Comparison of ENCODE assay signal across 8 mouse cellular contexts in the genomic region with DNA sequence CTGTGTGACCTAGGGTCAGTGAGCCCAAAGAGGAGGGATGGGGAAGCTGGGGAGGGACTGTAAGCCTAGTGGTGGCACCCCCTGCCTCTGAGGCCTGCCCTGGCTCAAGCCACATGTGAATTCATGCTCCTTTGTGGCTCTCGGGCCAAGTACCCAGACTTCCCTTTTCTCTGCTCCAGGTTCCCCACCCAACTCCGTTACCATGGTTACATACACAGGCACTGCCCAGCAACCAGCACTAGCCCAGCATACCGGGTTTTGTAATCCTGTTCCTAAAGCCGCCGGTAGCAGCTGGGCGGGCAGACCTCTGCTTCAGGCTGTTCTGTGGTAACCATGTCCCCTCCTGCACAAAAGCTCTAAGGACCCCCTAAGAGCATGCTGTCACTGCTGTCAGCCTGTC. TPM values are rescaled to one million over a fixed set of nuclear protein-coding genes. Genes with fewer than 3 reads are reported as not detected.
A peak's percentile ranks its signal among the peaks of the same experiment; 100 is the strongest.
DNase-seq lines count a peak whose midpoint lies in the region; ATAC-seq and TF ChIP-seq lines count a peak whose summit lies in the region.

No protein-coding gene starts in this region.

- no peaks in the 10 kb centered on the region for H3K36me3 ChIP-seq in kidney, postnatal 0 days (ENCODE audit: insufficient read depth, low read length)
- H3K36me3 ChIP-seq in hindbrain, embryonic 14.5 days (replicated peaks; ENCODE audit: control insufficient read depth, insufficient read depth), result no peaks in the 10 kb centered on the region
- no peaks in the 10 kb centered on the region for H3K36me3 ChIP-seq in midbrain, embryonic 11.5 days (ENCODE audit: control insufficient read depth, insufficient read depth, low read length)

- H3K9ac ChIP-seq in kidney, postnatal 0 days (ENCODE audit: low read depth, low read length), result no peak overlapping the region
- H3K9ac ChIP-seq in hindbrain, embryonic 14.5 days, result no peak overlapping the region
- no peak overlapping the region for H3K9ac ChIP-seq in midbrain, embryonic 11.5 days (ENCODE audit: low read length)

- H3K27ac ChIP-seq in kidney, postnatal 0 days, result no peak overlapping the region
- no peak overlapping the region for H3K27ac ChIP-seq in hindbrain, embryonic 14.5 days
- H3K27ac ChIP-seq in midbrain, embryonic 11.5 days (ENCODE audit: low read depth, low read length), result peak overlapping the region; percentile 30; the same call in 1 of the 2 replicates

- DNase-seq in kidney, postnatal 0 days (ENCODE audit: low spot score), result no peak
- no peak for DNase-seq in kidney, postnatal 36 days
- DNase-seq in brain, adult 2 months (ENCODE audit: low read depth, low spot score), result peak; percentile 80
- DNase-seq in hindbrain, embryonic 14.5 days (ENCODE audit: low spot score), result peak; percentile 49
- peak; percentile 93 for DNase-seq in midbrain, embryonic 11.5 days (ENCODE audit: low spot score, missing footprints)
- no peak for DNase-seq in frontal cortex, postnatal 36 days (ENCODE audit: low spot score in 2 of 2)
- DNase-seq in left cerebral cortex, postnatal 4 days, result no peak
- DNase-seq in layer of hippocampus, postnatal 25 days (ENCODE audit: extremely low spot score in 1 of 2, low spot score in 1 of 2), result no peak

- TF ChIP-seq CTCF in kidney, postnatal 0 days (IDR thresholded peaks at IDR 0.05; ENCODE audit: low read depth), result 0 out of 2 replicates have a peak, but pooled peaks have one; percentile 2

- intact Hi-C loops in left cerebral cortex, postnatal 4 days (cut with DNase I), result no loop called here

- ATAC-seq in kidney, postnatal 0 days (replicated peaks; ENCODE audit: low FRiP score, low read depth), result no peak
- peak; percentile 50 for ATAC-seq in hindbrain, embryonic 14.5 days (ENCODE audit: low FRiP score)
- peak; percentile 80 for ATAC-seq in midbrain, embryonic 11.5 days (ENCODE audit: low FRiP score)

- no peaks in the 10 kb centered on the region for H3K27me3 ChIP-seq in kidney, postnatal 0 days (ENCODE audit: insufficient read depth, low read length)
- H3K27me3 ChIP-seq in hindbrain, embryonic 14.5 days (ENCODE audit: control insufficient read depth, insufficient read depth, low read length), result no peaks in the 10 kb centered on the region
- no peaks in the 10 kb centered on the region for H3K27me3 ChIP-seq in midbrain, embryonic 11.5 days (ENCODE audit: control insufficient read depth, insufficient read depth, low read length)

- no peak overlapping the region for H3K4me2 ChIP-seq in kidney, postnatal 0 days (ENCODE audit: low read length)
- H3K4me2 ChIP-seq in hindbrain, embryonic 14.5 days (replicated peaks), result no peak overlapping the region
- no peak overlapping the region; the same call in 1 of the 2 replicates for H3K4me2 ChIP-seq in midbrain, embryonic 11.5 days

- H3K4me1 ChIP-seq in kidney, postnatal 0 days (replicated peaks; ENCODE audit: insufficient read depth, low read length), result peaks cover 5% of the 10 kb centered on the region; the same call in 1 of the 2 replicates
- H3K4me1 ChIP-seq in hindbrain, embryonic 14.5 days (replicated peaks; ENCODE audit: control insufficient read depth, insufficient read depth, low read length), result peaks cover 40% of the 10 kb centered on the region
- peaks cover 37% of the 10 kb centered on the region for H3K4me1 ChIP-seq in midbrain, embryonic 11.5 days (ENCODE audit: control insufficient read depth, insufficient read depth, low read length)

- no peak overlapping the region for H3K4me3 ChIP-seq in kidney, postnatal 0 days (replicated peaks; ENCODE audit: low read depth, low read length)
- no peak overlapping the region for H3K4me3 ChIP-seq in hindbrain, embryonic 14.5 days (replicated peaks; ENCODE audit: low read length)
- H3K4me3 ChIP-seq in midbrain, embryonic 11.5 days (ENCODE audit: low read depth, low read length), result no peak overlapping the region

- 47% methylated on average over 6 of the region's 6 CpGs for WGBS in kidney, postnatal 0 days
- 9% methylated on average over 6 of the region's 6 CpGs for WGBS in hindbrain, embryonic 14.5 days
- 11% methylated on average over 6 of the region's 6 CpGs for WGBS in midbrain, embryonic 11.5 days

- H3K9me3 ChIP-seq in kidney, postnatal 0 days (replicated peaks; ENCODE audit: low read length), result no peaks in the 10 kb centered on the region; the same call in 1 of the 2 replicates
- H3K9me3 ChIP-seq in hindbrain, embryonic 14.5 days (ENCODE audit: control insufficient read depth, low read length), result no peaks in the 10 kb centered on the region
- H3K9me3 ChIP-seq in midbrain, embryonic 11.5 days (ENCODE audit: control insufficient read depth, low read length), result no peaks in the 10 kb centered on the region

RNA-seq across cellular contexts. Expression of gene Ttc7, which starts 44.3 kb away (rescaled TPM):
- 15.4 and 16.3 TPM in 2 replicates for polyA plus RNA-seq in kidney, postnatal 0 days (2015; fragmentation: Nextera tagmentation; extraction: Ambion mirVana)
- polyA plus RNA-seq in hindbrain, embryonic 14.5 days (2014; fragmentation: Nextera tagmentation; extraction: Ambion mirVana), result 5.0 and 6.3 TPM in 2 replicates
- polyA plus RNA-seq in midbrain, embryonic 11.5 days (2014; fragmentation: Nextera tagmentation; extraction: Ambion mirVana), result 3.0 and 3.1 TPM in 2 replicates
- total RNA-seq in left cerebral cortex, postnatal 4 days (2021), result 1 to 10 TPM; 7.7 to 8.7 TPM
- total RNA-seq in layer of hippocampus, postnatal 25 days (2021), result 1 to 10 TPM; 5.1 to 8.1 TPM

Comparison
In these comparisons a context has a peak if more than half of its experiments do, and no peak if none do; other contexts are left out.
1. DNase-seq: peak in brain, adult 2 months (single experiment), hindbrain, embryonic 14.5 days (single experiment) and midbrain, embryonic 11.5 days (single experiment); none in kidney, postnatal 0 days (single experiment), kidney, postnatal 36 days (0 of 2), frontal cortex, postnatal 36 days (0 of 2), left cerebral cortex, postnatal 4 days (single experiment) and layer of hippocampus, postnatal 25 days (0 of 2).